Mouse (Mus musculus) embryonic facial prominence, embryonic 15.5 days (tissue): Measurements from ENCODE around the gene Ntsr1. TPM values are rescaled to one million over a fixed set of nuclear protein-coding genes. Genes with fewer than 3 reads are reported as not detected.

Experiments used
- ATAC-seq: fragments of 200-750 bp; cut with Nextera tagmentation; 2 replicates; pipeline ENCODE4 v1.8.0; 2017; ENCODE audit warnings: low read depth, moderate TSS enrichment; ENCODE audit not compliant: insufficient number of reproducible peaks, low FRiP score, low TSS enrichment
- H3K27ac ChIP-seq: fragments of 300-500 bp; sonication (generic); replicated peaks from 2 replicates; pipeline ENCODE4 v1.5.1; 2015; ENCODE audit warnings: mild to moderate bottlenecking, inconsistent platforms
- H3K27me3 ChIP-seq: fragments of 300-500 bp; sonication (generic); 2 replicates; pipeline ENCODE4 v1.6.1; 2015; ENCODE audit warnings: inconsistent platforms
- H3K36me3 ChIP-seq: fragments of 300-500 bp; sonication (generic); 2 replicates; pipeline ENCODE4 v1.6.1; 2015; ENCODE audit warnings: mild to moderate bottlenecking, inconsistent platforms
- H3K4me1 ChIP-seq: fragments of 300-500 bp; sonication (generic); 2 replicates; pipeline ENCODE4 v1.6.1; 2015; ENCODE audit warnings: inconsistent platforms
- H3K4me2 ChIP-seq: fragments of 300-500 bp; sonication (generic); replicated peaks from 2 replicates; pipeline ENCODE4 v1.6.1; 2015; ENCODE audit warnings: mild to moderate bottlenecking, inconsistent platforms
- H3K4me3 ChIP-seq: fragments of 300-500 bp; sonication (generic); replicated peaks from 2 replicates; pipeline ENCODE4 v1.5.1; 2015; ENCODE audit warnings: mild to moderate bottlenecking, inconsistent platforms
- H3K9ac ChIP-seq: fragments of 300-500 bp; sonication (generic); 2 replicates; pipeline ENCODE4 v1.6.1; 2015; ENCODE audit warnings: inconsistent platforms
- H3K9me3 ChIP-seq: fragments of 300-500 bp; sonication (generic); replicated peaks from 2 replicates; pipeline ENCODE4 v1.6.1; 2016; ENCODE audit warnings: inconsistent platforms
- WGBS: fragments of 180-500 bp; shearing (Covaris S2); methylation state at CpG from one replicate; pipeline ENCODE4 v1.1.7; 2015; 5-methylcytosine and 5-hydroxymethylcytosine counted together
- polyA plus RNA-seq: library from polyadenylated mRNA; unstranded; fragments of >200 nt; fragmentation: Nextera tagmentation; extraction: Ambion mirVana; gene quantifications from 2 replicates; pipeline ENCODE4 v1.2.1, GENCODE M21; 2015

Ntsr1 gene
- polyA plus RNA-seq, 1 experiment from 2014 or later: 0.32 TPM

DNA sequence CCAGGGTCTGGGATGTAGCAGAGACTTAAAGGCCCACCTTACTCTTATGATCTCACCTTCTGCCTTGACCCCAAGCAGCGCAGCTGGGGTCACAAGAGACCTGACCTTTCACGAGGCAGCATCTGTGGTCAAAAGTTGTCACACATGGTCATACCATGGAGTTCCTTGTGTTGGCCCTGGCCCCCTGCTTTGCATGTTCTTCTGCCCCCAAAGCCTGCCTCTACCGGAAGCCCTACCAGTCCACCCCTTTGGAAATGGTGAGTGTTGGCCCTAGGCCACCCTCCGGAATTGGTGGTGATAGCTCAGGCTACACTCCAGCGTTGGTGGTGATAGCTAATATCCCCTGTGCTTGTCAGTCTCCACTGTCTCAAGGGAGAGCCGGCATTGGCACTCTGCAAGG, 63.5 kb downstream of the Ntsr1 start:
- Histone ChIP-seq H3K27ac (no peak overlapping the region), H3K4me2 (no peak overlapping the region), H3K27me3 (no peaks in the 10 kb centered on the region), H3K9ac (no peak overlapping the region), H3K9me3 (no peaks in the 10 kb centered on the region), H3K36me3 (no peaks in the 10 kb centered on the region), H3K4me1 (no peaks in the 10 kb centered on the region), H3K4me3 (no peak overlapping the region)
- WGBS: 57% methylated on average over 6 of the region's 6 CpGs
- ATAC-seq: no peak

DNA sequence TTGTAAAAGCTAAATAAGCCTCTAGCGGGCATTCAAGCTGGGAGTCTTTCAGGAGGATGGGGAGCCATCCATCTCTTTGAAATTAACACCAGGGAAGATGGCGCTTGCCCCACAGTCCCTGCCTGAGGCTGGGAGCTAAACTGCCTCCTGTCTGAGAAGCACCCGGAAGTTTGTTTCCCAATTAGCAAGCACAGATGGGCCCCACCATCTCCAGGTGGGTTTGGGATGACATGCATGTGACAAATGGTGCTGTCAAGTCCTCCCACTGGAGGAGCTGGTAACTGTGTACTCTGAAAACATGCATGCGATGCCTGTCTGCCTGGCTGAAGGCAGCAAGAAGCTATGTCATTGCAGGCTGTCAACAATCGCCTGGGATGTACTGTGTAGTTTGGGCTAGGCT, 64.1 kb downstream of the Ntsr1 start:
- Histone ChIP-seq H3K9ac (no peak overlapping the region), H3K27ac (no peak overlapping the region), H3K4me1 (peaks cover 3% of the 10 kb centered on the region; the same call in 1 of the 2 replicates), H3K4me2 (no peak overlapping the region), H3K4me3 (no peak overlapping the region), H3K9me3 (no peaks in the 10 kb centered on the region), H3K27me3 (no peaks in the 10 kb centered on the region), H3K36me3 (no peaks in the 10 kb centered on the region)
- WGBS: 40% methylated on average over 5 of the region's 5 CpGs
- no peak for ATAC-seq

DNA sequence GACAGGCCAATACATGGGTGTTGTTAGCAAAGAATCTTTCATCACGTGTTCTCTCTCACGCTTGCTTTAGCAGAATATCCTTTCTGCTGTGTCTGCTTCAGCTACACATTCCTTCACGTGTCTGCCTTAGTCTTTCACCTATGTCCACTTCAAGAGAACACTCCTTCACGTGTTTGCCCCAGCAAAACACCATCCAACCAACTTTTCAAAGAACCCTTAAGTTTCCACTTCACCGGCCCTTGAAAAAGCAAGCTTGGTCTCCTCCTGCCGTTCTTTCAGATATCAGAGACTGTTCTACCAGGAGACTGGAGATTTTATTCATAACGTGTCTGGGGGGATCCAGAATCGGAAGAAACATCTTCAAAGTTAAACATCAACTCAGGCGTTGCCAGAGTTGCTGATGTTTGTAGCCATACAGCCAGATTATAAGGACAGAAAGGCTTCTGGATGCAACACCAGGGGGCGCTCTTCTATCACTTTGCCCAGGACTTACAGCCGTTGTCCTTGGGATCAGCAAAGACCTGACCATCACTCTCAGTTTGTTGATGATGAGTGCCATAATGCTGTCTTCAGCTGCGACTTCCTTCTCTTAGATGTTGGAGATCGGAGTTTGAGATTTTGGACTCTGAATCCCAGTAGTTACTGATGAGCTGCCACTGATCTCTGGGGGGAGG, 66.6 kb downstream of the Ntsr1 start:
- 37% methylated on average over 13 of the region's 13 CpGs for WGBS
- H3K4me3 ChIP-seq: no peak overlapping the region
- no peak overlapping the region for H3K9ac ChIP-seq
- peaks cover 9% of the 10 kb centered on the region for H3K4me1 ChIP-seq
- H3K4me2 ChIP-seq: no peak overlapping the region
- ATAC-seq: no peak
- no peaks in the 10 kb centered on the region; the same call in 1 of the 2 replicates for H3K27me3 ChIP-seq
- no peak overlapping the region for H3K27ac ChIP-seq
- H3K36me3 ChIP-seq: no peaks in the 10 kb centered on the region
- no peaks in the 10 kb centered on the region for H3K9me3 ChIP-seq

DNA sequence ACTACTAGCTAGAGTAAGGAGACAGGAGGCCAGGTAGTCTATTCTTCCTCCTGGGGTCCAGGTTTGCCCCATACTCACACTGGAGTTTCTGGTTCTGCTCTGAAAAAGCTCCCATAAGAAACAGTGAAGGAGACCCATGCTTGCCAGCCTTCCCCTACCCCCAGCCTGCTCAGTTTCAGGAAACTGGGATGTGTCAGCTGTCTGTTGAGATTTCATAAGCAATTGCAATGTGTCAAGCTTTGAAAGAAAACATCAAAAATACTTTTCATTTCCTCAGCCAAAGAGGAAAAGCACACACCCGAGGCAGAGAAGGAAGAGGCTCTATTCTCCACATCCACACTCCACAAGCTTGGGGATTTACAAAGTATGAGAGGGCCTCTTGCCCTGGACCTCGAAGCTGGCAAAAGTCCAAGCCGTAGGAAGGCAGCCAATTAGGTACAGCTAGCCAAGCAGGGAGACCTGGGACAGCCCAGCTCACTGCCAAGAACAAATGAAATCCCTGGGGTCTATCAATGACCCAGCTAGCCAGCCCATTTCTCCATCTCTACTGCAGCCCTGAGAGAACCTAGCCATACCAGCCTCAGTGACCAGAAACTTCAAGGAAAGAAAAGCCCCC, 69.4 kb downstream of the Ntsr1 start:
- H3K4me3 ChIP-seq: no peak overlapping the region
- no peaks in the 10 kb centered on the region for H3K36me3 ChIP-seq
- H3K9me3 ChIP-seq: no peaks in the 10 kb centered on the region
- 25% methylated on average over 3 of the region's 3 CpGs for WGBS
- H3K27ac ChIP-seq: no peak overlapping the region
- peak; percentile 69 for ATAC-seq
- H3K9ac ChIP-seq: no peak overlapping the region
- no peaks in the 10 kb centered on the region; the same call in 1 of the 2 replicates for H3K27me3 ChIP-seq
- H3K4me2 ChIP-seq: no peak overlapping the region
- peaks cover 9% of the 10 kb centered on the region for H3K4me1 ChIP-seq

DNA sequence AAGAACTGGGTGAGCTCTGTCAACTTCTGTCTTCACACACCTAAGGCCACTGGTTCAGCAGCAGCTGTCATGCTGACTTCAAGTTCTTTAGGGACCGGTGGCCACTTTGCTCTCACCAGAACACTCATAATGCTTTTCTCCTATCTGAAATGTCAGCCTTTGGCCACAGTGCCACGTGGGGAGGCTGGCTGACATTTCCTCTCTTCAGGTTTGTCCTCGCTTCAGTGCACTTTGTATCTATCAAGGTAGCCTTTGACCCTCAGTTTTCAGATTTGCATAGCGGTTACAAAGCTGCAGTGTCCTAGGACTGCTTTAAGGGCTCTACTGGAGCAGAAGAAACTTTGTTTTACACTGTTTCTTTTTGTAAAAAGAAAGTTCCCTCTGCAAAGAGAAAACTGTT, 76.7 kb downstream of the Ntsr1 start:
- 55% methylated on average over 4 of the region's 4 CpGs for WGBS
- Histone ChIP-seq H3K4me1 (no peaks in the 10 kb centered on the region), H3K4me2 (no peak overlapping the region), H3K9ac (no peak overlapping the region), H3K27me3 (peaks cover 6% of the 10 kb centered on the region; the same call in 1 of the 2 replicates), H3K9me3 (no peaks in the 10 kb centered on the region), H3K36me3 (no peaks in the 10 kb centered on the region), H3K4me3 (no peak overlapping the region), H3K27ac (no peak overlapping the region)
- no peak for ATAC-seq

- Histone ChIP-seq H3K36me3 (no peaks in the 10 kb centered on the region), H3K4me3 (no peak overlapping the region), H3K27ac (no peak overlapping the region), H3K4me1 (peaks cover 12% of the 10 kb centered on the region), H3K9ac (no peak overlapping the region), H3K9me3 (no peaks in the 10 kb centered on the region), H3K27me3 (peaks cover 6% of the 10 kb centered on the region; the same call in 1 of the 2 replicates), H3K4me2 (no peak overlapping the region)
- ATAC-seq: no peak
- WGBS: 3% methylated on average over 3 of the region's 3 CpGs
Observed at GRCm38 (mm10) chr2:180578686-180579085, 78.9 kb downstream of the Ntsr1 start.

GRCm38 (mm10) chr2:180581002-180581401, 81.2 kb downstream of the Ntsr1 start, which contains the start of gene Mrgbp:
Mrgbp (plus strand) TSS chr2:180581304.
- no peak within 1 kb of the TSS for H3K9ac ChIP-seq
- no peak within 1 kb of the TSS for H3K4me2 ChIP-seq
- no peak for ATAC-seq

GRCm38 (mm10) chr2:180582481-180583153, 82.8 kb downstream of the Ntsr1 start:
- Histone ChIP-seq H3K4me2 (peak overlapping the region; percentile 84), H3K4me3 (peak overlapping the region; percentile 92), H3K36me3 (peaks cover 18% of the 10 kb centered on the region), H3K9me3 (no peaks in the 10 kb centered on the region), H3K27me3 (peaks cover 6% of the 10 kb centered on the region; the same call in 1 of the 2 replicates), H3K9ac (peak overlapping the region; percentile 98), H3K4me1 (peaks cover 22% of the 10 kb centered on the region), H3K27ac (peak overlapping the region; percentile 82)
- under 1% methylated on average over 56 of the region's 57 CpGs for WGBS
- peak; percentile 84 for ATAC-seq

More at GRCm38 (mm10) chr2:180581002-180581401, 81.2 kb downstream of the Ntsr1 start, which contains the start of gene Mrgbp:
- H3K27me3 ChIP-seq: peaks cover 6% of the 10 kb centered on the region; the same call in 1 of the 2 replicates
- WGBS: 62% methylated on average over 3 of the region's 3 CpGs
- peak within 1 kb of the TSS; percentile 72 for H3K27ac ChIP-seq
- H3K36me3 ChIP-seq: peaks cover 15% of the 10 kb centered on the region
- H3K9me3 ChIP-seq: no peaks in the 10 kb centered on the region
- H3K4me1 ChIP-seq: peaks cover 22% of the 10 kb centered on the region
- H3K4me3 ChIP-seq: no peak within 1 kb of the TSS

DNA sequence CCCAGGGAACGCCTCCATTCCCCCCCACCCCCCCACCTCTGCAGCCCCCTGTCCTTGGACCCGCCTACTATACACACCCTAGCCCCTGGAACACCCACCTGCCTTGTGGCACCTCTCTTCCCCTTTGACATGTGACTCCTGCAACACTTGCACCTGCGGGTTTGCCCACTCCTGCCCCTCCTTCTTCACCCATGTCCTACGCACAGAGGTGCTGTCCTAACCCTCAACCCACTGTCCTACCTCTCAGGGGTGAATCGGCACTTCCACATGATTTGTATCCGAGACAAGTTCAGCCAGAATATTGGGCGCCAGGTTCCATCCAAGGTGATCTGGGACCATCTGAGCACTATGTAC, 83.4 kb downstream of the Ntsr1 start:
- peak overlapping the region; percentile 84 for H3K4me2 ChIP-seq
- H3K4me1 ChIP-seq: peaks cover 22% of the 10 kb centered on the region
- peak; percentile 1; the same call in 1 of the 2 replicates for ATAC-seq
- H3K27me3 ChIP-seq: peaks cover 6% of the 10 kb centered on the region; the same call in 1 of the 2 replicates
- peak overlapping the region; percentile 98 for H3K9ac ChIP-seq
- H3K36me3 ChIP-seq: peaks cover 18% of the 10 kb centered on the region
- no peaks in the 10 kb centered on the region for H3K9me3 ChIP-seq
- WGBS: 20% methylated on average over 7 of the region's 7 CpGs
- H3K4me3 ChIP-seq: peak overlapping the region; percentile 92
- H3K27ac ChIP-seq: peak overlapping the region; percentile 82; the same call in 1 of the 2 replicates

DNA sequence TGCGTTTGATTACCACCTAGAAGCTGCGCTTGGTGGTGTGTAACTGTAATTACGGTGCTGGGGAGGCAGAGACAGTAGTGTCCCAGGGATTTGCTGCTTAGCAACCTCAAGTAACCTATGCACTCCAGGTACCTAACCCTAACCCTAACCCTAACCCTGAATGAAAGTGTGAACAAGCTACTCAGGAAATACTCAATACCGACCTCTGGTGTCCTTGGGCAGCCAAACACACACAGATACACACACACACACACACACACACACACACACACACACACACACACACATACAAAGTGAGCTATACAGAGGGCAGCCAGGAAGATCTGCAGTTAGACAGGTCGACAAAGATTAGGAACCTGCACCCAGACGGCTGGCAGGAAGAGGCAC, 89.0 kb downstream of the Ntsr1 start:
- H3K9me3 ChIP-seq: no peaks in the 10 kb centered on the region
- peak overlapping the region; percentile 98 for H3K4me3 ChIP-seq
- H3K27ac ChIP-seq: peak overlapping the region; percentile 93
- no peak for ATAC-seq
- H3K9ac ChIP-seq: peak overlapping the region; percentile 85
- peak overlapping the region; percentile 67 for H3K4me2 ChIP-seq
- 48% methylated on average over 6 of the region's 6 CpGs for WGBS
- H3K4me1 ChIP-seq: peaks cover 22% of the 10 kb centered on the region
- peaks cover 47% of the 10 kb centered on the region for H3K36me3 ChIP-seq
- H3K27me3 ChIP-seq: no peaks in the 10 kb centered on the region

DNA sequence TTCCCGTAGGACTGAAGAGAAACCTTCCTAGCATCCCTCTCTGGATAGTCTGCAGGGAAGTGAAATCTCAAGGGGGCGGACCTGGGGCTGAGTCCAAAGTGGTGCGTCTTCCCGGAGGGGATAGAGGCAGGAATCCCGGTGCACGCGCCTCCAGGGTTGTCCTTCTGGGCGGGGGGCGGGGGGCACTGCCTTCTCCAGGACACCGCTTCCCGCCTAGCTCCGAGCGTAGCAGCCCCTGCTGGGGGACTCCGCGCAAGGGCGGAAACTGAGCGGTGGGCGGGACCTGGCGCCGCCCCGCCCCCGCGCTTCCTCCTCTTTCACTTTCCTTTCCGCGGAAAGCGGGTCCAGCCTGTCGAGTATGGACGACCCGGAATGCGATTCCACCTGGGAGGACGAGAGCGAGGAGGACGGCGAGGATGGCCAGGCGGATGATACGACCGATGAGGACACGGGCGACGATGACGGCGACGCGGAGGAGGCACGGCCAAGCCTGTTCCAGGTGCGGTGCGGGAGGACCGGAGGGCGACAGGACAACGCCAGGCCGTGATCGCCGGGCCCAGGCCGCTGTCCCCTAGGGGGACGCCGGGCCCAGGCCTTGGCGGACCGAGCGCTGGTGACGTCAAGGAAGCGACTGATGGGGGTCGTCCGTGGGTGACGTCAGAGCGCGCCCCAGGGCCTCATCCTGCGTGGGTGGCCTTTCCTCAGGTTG, 89.5 kb downstream of the Ntsr1 start, which contains the start of gene Ogfr:
Gene Ogfr (plus strand): TSS at position 123 of the 709 bp plus-strand sequence.
- peak; percentile 88 for ATAC-seq
- Histone ChIP-seq H3K36me3 (peaks cover 53% of the 10 kb centered on the region), H3K9me3 (no peaks in the 10 kb centered on the region), H3K27me3 (no peaks in the 10 kb centered on the region), H3K27ac (peak within 1 kb of the TSS; percentile 93), H3K9ac (peak within 1 kb of the TSS; percentile 85), H3K4me3 (peak within 1 kb of the TSS; percentile 98), H3K4me1 (peaks cover 18% of the 10 kb centered on the region), H3K4me2 (peak within 1 kb of the TSS; percentile 67)
- under 1% methylated on average over 66 of the region's 67 CpGs for WGBS
